Mouse (Mus musculus) midbrain, embryonic 16.5 days (tissue): ENCODE measurements around the gene Pde4dip. TPM values are rescaled to one million over a fixed set of nuclear protein-coding genes. Genes with fewer than 3 reads are reported as not detected.

Source experiments
- ATAC-seq: fragments of 200-750 bp; cut with Nextera tagmentation; 2 replicates; pipeline ENCODE4 v1.8.0; 2017; ENCODE audit warnings: moderate TSS enrichment
- H3K27ac ChIP-seq: fragments of 300-500 bp; sonication (generic); 2 replicates; pipeline ENCODE4 v1.5.1; 2014; ENCODE audit warnings: mild to moderate bottlenecking, low read length, mixed read lengths
- H3K27me3 ChIP-seq: fragments of 300-500 bp; sonication (generic); 2 replicates; pipeline ENCODE4 v1.6.1; 2014; ENCODE audit warnings: low read depth, low read length, mixed read lengths; ENCODE audit not compliant: control insufficient read depth, insufficient read depth
- H3K36me3 ChIP-seq: fragments of 300-500 bp; sonication (generic); 2 replicates; pipeline ENCODE4 v1.6.1; 2014; ENCODE audit warnings: mild to moderate bottlenecking, low read length, moderate library complexity, mixed read lengths; ENCODE audit not compliant: control insufficient read depth, insufficient read depth
- H3K4me1 ChIP-seq: fragments of 300-500 bp; sonication (generic); 2 replicates; pipeline ENCODE4 v1.6.1; 2014; ENCODE audit warnings: mild to moderate bottlenecking, low read length, mixed read lengths; ENCODE audit not compliant: control insufficient read depth, insufficient read depth
- H3K4me2 ChIP-seq: fragments of 300-500 bp; sonication (generic); 2 replicates; pipeline ENCODE4 v1.6.1; 2014; ENCODE audit warnings: mild to moderate bottlenecking, low read length, mixed read lengths
- H3K4me3 ChIP-seq: fragments of 300-500 bp; sonication (generic); 2 replicates; pipeline ENCODE4 v1.5.1; 2014; ENCODE audit warnings: low read depth, mild to moderate bottlenecking, low read length, moderate library complexity, mixed read lengths
- H3K9ac ChIP-seq: fragments of 300-500 bp; sonication (generic); 2 replicates; pipeline ENCODE4 v1.6.1; 2014; ENCODE audit warnings: low read depth, low read length, mixed read lengths
- H3K9me3 ChIP-seq: fragments of 300-500 bp; sonication (generic); replicated peaks from 2 replicates; pipeline ENCODE4 v1.6.1; 2014; ENCODE audit warnings: mild to moderate bottlenecking, low read length, mixed read lengths; ENCODE audit not compliant: control insufficient read depth, poor library complexity, severe bottlenecking
- WGBS: fragments of 180-500 bp; shearing (Covaris S2); extraction: QIAGEN DNeasy Blood & Tissue Kit; methylation state at CpG from one replicate; pipeline ENCODE4 v1.1.7; 2014; 5-methylcytosine and 5-hydroxymethylcytosine counted together
- polyA plus RNA-seq: library from polyadenylated mRNA; unstranded; fragments of >200 nt; fragmentation: Nextera tagmentation; extraction: Ambion mirVana; gene quantifications from 2 replicates; pipeline ENCODE4 v1.2.1, GENCODE M21; 2015

The Pde4dip gene
- polyA plus RNA-seq, 1 experiment from 2014 or later, result 67.5 TPM

- peaks cover 3% of the 10 kb centered on the region for H3K36me3 ChIP-seq
- H3K4me1 ChIP-seq, result no peaks in the 10 kb centered on the region
- no peak overlapping the region for H3K9ac ChIP-seq
- no peak overlapping the region for H3K27ac ChIP-seq
- no peaks in the 10 kb centered on the region for H3K9me3 ChIP-seq
- H3K27me3 ChIP-seq, result no peaks in the 10 kb centered on the region
- 84% methylated on average over 7 of the region's 7 CpGs for WGBS
- H3K4me2 ChIP-seq, result no peak overlapping the region
- no peak overlapping the region for H3K4me3 ChIP-seq
- no peak for ATAC-seq
These were observed 22.6 kb upstream of the Pde4dip start for GRCm38 (mm10) chr3:97911093-97911492.

- Histone ChIP-seq H3K4me3 (no peak overlapping the region), H3K9ac (no peak overlapping the region), H3K27me3 (no peaks in the 10 kb centered on the region), H3K9me3 (no peaks in the 10 kb centered on the region), H3K36me3 (peaks cover 3% of the 10 kb centered on the region; the same call in 1 of the 2 replicates), H3K4me2 (no peak overlapping the region), H3K27ac (no peak overlapping the region), H3K4me1 (no peaks in the 10 kb centered on the region)
- WGBS, result 69% methylated on average over 2 of the region's 2 CpGs
- no peak for ATAC-seq
These were observed 21.2 kb upstream of the Pde4dip start for GRCm38 (mm10) chr3:97909737-97910136.

- WGBS, result 22% methylated on average over 5 of the region's 5 CpGs
- Histone ChIP-seq H3K27ac (no peak overlapping the region), H3K4me3 (peak overlapping the region; percentile 98), H3K36me3 (no peaks in the 10 kb centered on the region), H3K27me3 (no peaks in the 10 kb centered on the region), H3K4me1 (peaks cover 19% of the 10 kb centered on the region), H3K4me2 (peak overlapping the region; percentile 84), H3K9ac (peak overlapping the region; percentile 97), H3K9me3 (no peaks in the 10 kb centered on the region)
- ATAC-seq, result no peak
These were observed 13.1 kb upstream of the Pde4dip start for GRCm38 (mm10) chr3:97901586-97901985.

GRCm38 (mm10) chr3:97900516-97901490, 12.3 kb upstream of the Pde4dip start, which contains the start of gene Sec22b:
Sec22b (plus strand) TSS chr3:97901190.
- ATAC-seq, result peak; percentile 88
- H3K9ac ChIP-seq, result peak within 1 kb of the TSS; percentile 97
- peak within 1 kb of the TSS; percentile 98 for H3K4me3 ChIP-seq
- no peaks in the 10 kb centered on the region for H3K36me3 ChIP-seq
- no peaks in the 10 kb centered on the region for H3K9me3 ChIP-seq
- peaks cover 19% of the 10 kb centered on the region for H3K4me1 ChIP-seq
- 5% methylated on average over 41 of the region's 41 CpGs for WGBS
- H3K4me2 ChIP-seq, result peak within 1 kb of the TSS; percentile 84
- peak within 1 kb of the TSS; percentile 68; the same call in 1 of the 2 replicates for H3K27ac ChIP-seq
- H3K27me3 ChIP-seq, result no peaks in the 10 kb centered on the region

GRCm38 (mm10) chr3:97898381-97898780, 9.9 kb upstream of the Pde4dip start:
- H3K27ac ChIP-seq, result no peak overlapping the region
- H3K27me3 ChIP-seq, result no peaks in the 10 kb centered on the region
- WGBS, result 80% methylated on average over 3 of the region's 3 CpGs
- H3K36me3 ChIP-seq, result no peaks in the 10 kb centered on the region
- H3K4me2 ChIP-seq, result no peak overlapping the region
- H3K4me1 ChIP-seq, result peaks cover 16% of the 10 kb centered on the region
- H3K9ac ChIP-seq, result no peak overlapping the region
- no peak for ATAC-seq
- H3K9me3 ChIP-seq, result no peaks in the 10 kb centered on the region
- no peak overlapping the region for H3K4me3 ChIP-seq

GRCm38 (mm10) chr3:97894695-97895094, 6.2 kb upstream of the Pde4dip start:
- Histone ChIP-seq H3K4me3 (no peak overlapping the region), H3K27me3 (no peaks in the 10 kb centered on the region), H3K36me3 (no peaks in the 10 kb centered on the region), H3K27ac (no peak overlapping the region), H3K4me1 (no peaks in the 10 kb centered on the region), H3K4me2 (no peak overlapping the region), H3K9ac (no peak overlapping the region), H3K9me3 (no peaks in the 10 kb centered on the region)
- no peak for ATAC-seq
- 54% methylated on average over 6 of the region's 6 CpGs for WGBS

- ATAC-seq, result no peak
- Histone ChIP-seq H3K4me2 (no peak overlapping the region), H3K9me3 (no peaks in the 10 kb centered on the region), H3K9ac (no peak overlapping the region), H3K27me3 (no peaks in the 10 kb centered on the region), H3K4me3 (no peak overlapping the region), H3K4me1 (0 out of 2 replicates have a peak, but pooled peaks cover 3% of the 10 kb centered on the region), H3K36me3 (no peaks in the 10 kb centered on the region), H3K27ac (no peak overlapping the region)
- 65% methylated on average over 6 of the region's 6 CpGs for WGBS
These were observed 1.7 kb upstream of the Pde4dip start for GRCm38 (mm10) chr3:97890205-97890604.

- peak; percentile 57 for ATAC-seq
- Histone ChIP-seq H3K4me2 (peak overlapping the region; percentile 66), H3K4me3 (peak overlapping the region; percentile 71), H3K27ac (peak overlapping the region; percentile 92), H3K36me3 (no peaks in the 10 kb centered on the region), H3K9me3 (no peaks in the 10 kb centered on the region), H3K4me1 (0 out of 2 replicates have a peak, but pooled peaks cover 3% of the 10 kb centered on the region), H3K9ac (peak overlapping the region; percentile 92), H3K27me3 (no peaks in the 10 kb centered on the region)
- WGBS, result 62% methylated on average over 5 of the region's 5 CpGs
These were observed 731 bp downstream of the Pde4dip start for GRCm38 (mm10) chr3:97887785-97888167.

GRCm38 (mm10) chr3:97881576-97881975, 6.9 kb downstream of the Pde4dip start:
- ATAC-seq, result no peak
- Histone ChIP-seq H3K4me1 (no peaks in the 10 kb centered on the region), H3K4me2 (no peak overlapping the region), H3K36me3 (no peaks in the 10 kb centered on the region), H3K27ac (no peak overlapping the region), H3K27me3 (no peaks in the 10 kb centered on the region), H3K9me3 (no peaks in the 10 kb centered on the region), H3K9ac (no peak overlapping the region), H3K4me3 (no peak overlapping the region)
- 97% methylated on average over 5 of the region's 5 CpGs for WGBS
